Mouse (Mus musculus) right cerebral cortex, postnatal 36 days (tissue): ENCODE results near the gene Mutyh.

Experiments
- DNase-seq, 2 experiments: peaks; one replicate each; pipeline ENCODE4 v3.0.0; 2022; ENCODE audit warnings: low spot score in 2 of 2, mixed read lengths in 1 of 2

Mutyh gene

GRCm38 (mm10) chr4:116807197-116808129 lies at the start of gene Mutyh, which contains the start of gene Toe1:
Gene Mutyh, plus strand, starts transcription at chr4:116807723.
Gene Toe1, minus strand, starts transcription at chr4:116807640.
- DNase-seq, result peak; percentile 90 to 92

GRCm38 (mm10) chr4:116761914-116762313 lies 45.6 kb upstream of the Mutyh start:
- no peak for DNase-seq

- no peak for DNase-seq
Measured at GRCm38 (mm10) chr4:116764001-116764400, 43.5 kb upstream of the Mutyh start.

GRCm38 (mm10) chr4:116768510-116768909 lies 39.0 kb upstream of the Mutyh start:
- no peak for DNase-seq

- no peak for DNase-seq
Measured at GRCm38 (mm10) chr4:116769060-116769459, 38.5 kb upstream of the Mutyh start.

GRCm38 (mm10) chr4:116776391-116776790 lies 31.1 kb upstream of the Mutyh start:
- no peak for DNase-seq

GRCm38 (mm10) chr4:116777079-116777478 lies 30.4 kb upstream of the Mutyh start:
- no peak for DNase-seq

GRCm38 (mm10) chr4:116780541-116780940 lies 27.0 kb upstream of the Mutyh start:
- DNase-seq, result no peak

- DNase-seq, result no peak
Measured at GRCm38 (mm10) chr4:116781366-116781765, 26.2 kb upstream of the Mutyh start.

- DNase-seq, result no peak
Measured at GRCm38 (mm10) chr4:116782171-116782570, 25.4 kb upstream of the Mutyh start.

GRCm38 (mm10) chr4:116786587-116786986 lies 20.9 kb upstream of the Mutyh start:
- DNase-seq, result no peak

GRCm38 (mm10) chr4:116787985-116788760 lies 19.4 kb upstream of the Mutyh start:
- DNase-seq, result no peak

- DNase-seq, result peak; percentile 71 to 76
Measured at GRCm38 (mm10) chr4:116788956-116789355, 18.6 kb upstream of the Mutyh start.

- no peak for DNase-seq
Measured at GRCm38 (mm10) chr4:116792453-116792852, 15.1 kb upstream of the Mutyh start.

- no peak for DNase-seq
Measured at GRCm38 (mm10) chr4:116794273-116794672, 13.2 kb upstream of the Mutyh start.

GRCm38 (mm10) chr4:116796442-116797110 lies 10.9 kb upstream of the Mutyh start:
- no peak for DNase-seq

- DNase-seq, result no peak
Measured at GRCm38 (mm10) chr4:116799901-116800300, 7.6 kb upstream of the Mutyh start.

- no peak for DNase-seq
Measured at GRCm38 (mm10) chr4:116811012-116811411, 3.5 kb downstream of the Mutyh start.

- no peak for DNase-seq
Measured at GRCm38 (mm10) chr4:116815276-116815675, 7.8 kb downstream of the Mutyh start.

GRCm38 (mm10) chr4:116817486-116817885 lies 10.0 kb downstream of the Mutyh start:
- DNase-seq, result no peak

GRCm38 (mm10) chr4:116819968-116820901 lies 12.7 kb downstream of the Mutyh start:
- DNase-seq, result no peak
